Mouse (Mus musculus) ovary, postnatal 10 days (tissue): Measurements from ENCODE around the gene Mgarp.
"Not testable (repeated sequence)": the region's sequence is repeated elsewhere in the genome, so short reads cannot be mapped to it uniquely, and the experiment has no call there.

ENCODE experiments used
- DNase-seq: peaks from one replicate; pipeline ENCODE4 v3.0.0; 2022; ENCODE audit warnings: low spot score

Mgarp gene

DNA sequence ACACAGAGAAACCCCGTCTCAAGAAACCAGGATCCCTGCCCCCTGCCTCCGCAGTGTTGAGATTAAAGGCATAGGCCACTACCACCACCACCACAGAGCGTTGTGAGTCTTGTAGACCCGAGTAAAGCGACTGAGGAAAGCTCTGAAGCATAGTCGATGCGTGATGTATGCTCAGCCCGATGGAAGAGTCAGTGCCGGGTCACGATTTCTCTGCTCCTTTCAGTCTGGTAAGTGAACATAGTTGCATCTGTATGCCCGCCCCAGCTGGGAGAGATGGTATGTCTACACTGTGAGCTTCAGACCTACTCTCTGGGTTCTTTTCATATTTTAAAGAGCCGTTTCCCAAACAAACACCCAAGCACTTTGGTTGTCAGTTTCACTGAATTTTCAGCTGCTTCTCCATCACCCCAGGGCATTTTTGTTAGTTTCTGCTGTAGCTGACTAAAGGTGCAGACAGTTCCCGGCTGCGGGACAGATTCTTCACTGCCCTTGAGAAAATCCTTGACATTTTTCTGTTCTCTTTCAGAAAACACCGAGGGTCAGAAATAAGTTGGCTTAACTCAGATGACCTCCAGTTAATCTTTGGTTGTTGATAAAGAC lies 1.3 kb upstream of the Mgarp start:
- DNase-seq: no peak

GRCm38 (mm10) chr3:51395461-51396145 lies 935 bp downstream of the Mgarp start:
- no peak for DNase-seq

- DNase-seq: no peak
These were observed 1.7 kb downstream of the Mgarp start for GRCm38 (mm10) chr3:51394881-51395280.

GRCm38 (mm10) chr3:51393651-51394050 lies 2.9 kb downstream of the Mgarp start:
- no peak for DNase-seq

DNA sequence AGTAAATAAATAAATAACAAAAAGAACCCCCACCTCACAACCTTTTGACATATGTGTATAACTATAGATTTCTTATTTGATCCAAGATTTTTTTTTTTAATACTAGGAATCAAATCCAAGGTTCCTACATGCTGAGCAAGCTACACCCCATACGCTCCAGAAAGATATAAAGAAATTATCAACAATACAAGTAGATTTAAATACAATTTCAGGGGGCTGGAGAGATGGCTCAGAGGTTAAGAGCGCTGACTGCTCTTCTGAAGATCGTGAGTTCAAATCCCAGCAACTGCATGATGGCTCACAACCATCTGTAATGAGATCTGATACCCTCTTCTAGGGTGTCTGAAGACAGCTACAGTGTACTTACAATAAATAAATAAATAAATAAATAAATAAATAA lies 3.5 kb downstream of the Mgarp start:
- DNase-seq: not testable (repeated sequence)

GRCm38 (mm10) chr3:51391591-51391990 lies 4.9 kb downstream of the Mgarp start:
- DNase-seq: no peak

DNA sequence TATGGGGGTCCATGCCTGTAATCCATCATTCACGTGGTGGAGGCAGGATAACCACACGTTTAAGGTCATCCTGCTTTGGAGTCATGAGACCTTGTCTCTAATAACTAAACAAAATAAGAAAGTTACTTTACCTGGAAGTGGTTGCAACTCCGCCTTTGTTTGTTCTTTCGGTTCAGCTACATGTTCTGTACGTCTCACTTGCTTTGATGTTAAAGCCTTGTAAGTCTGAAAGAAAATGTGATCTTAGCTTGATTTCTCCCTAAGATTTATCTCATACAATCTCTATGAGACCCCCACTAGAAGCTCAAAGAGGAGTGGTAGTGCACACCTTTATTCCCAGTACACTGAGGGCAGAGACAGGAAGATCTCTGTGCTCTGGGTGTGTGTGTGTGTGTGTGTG lies 5.4 kb downstream of the Mgarp start:
- DNase-seq: no peak

DNA sequence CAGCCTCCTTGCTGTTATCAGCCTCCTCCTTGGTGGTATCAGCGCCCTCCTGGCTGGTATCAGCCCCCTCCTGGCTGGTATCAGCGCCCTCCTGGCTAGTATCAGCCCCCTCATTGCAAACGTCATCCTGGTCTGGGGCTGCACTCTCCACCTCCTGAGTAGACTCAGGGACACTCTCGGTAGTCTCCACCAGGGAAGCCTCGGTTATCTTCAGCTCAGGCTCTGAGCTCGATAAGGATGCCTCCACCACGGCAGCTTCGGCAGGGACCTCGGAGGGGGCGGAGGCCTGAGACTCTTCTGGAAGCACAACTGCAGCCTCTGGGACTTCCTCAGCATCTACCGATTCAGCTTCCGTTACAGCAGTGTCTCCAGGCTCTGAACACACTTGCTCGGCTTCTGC lies 7.6 kb downstream of the Mgarp start:
- no peak for DNase-seq

- no peak for DNase-seq
These were observed 8.6 kb downstream of the Mgarp start for GRCm38 (mm10) chr3:51387868-51388381.

DNA sequence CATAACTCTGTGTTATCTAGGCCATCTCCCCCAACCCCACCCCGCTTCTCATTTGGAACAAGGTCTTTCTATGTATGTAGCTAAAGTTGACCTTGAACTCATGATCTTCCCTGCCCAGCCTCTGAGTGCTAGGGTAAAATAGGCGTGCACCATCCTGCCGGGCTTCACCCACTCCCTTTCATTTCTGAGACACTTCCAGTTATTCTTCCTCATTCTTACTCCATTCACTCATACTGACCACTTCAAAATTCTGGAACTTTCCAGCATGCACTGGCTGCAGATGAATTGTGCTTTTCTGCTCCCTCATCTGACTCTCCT lies 9.4 kb downstream of the Mgarp start:
- no peak for DNase-seq

GRCm38 (mm10) chr3:51386441-51387133 lies 10.0 kb downstream of the Mgarp start:
- no peak for DNase-seq

GRCm38 (mm10) chr3:51383409-51383808 lies 13.1 kb downstream of the Mgarp start:
- no peak for DNase-seq

- DNase-seq: no peak
These were observed 15.9 kb downstream of the Mgarp start for GRCm38 (mm10) chr3:51380660-51381014.

DNA sequence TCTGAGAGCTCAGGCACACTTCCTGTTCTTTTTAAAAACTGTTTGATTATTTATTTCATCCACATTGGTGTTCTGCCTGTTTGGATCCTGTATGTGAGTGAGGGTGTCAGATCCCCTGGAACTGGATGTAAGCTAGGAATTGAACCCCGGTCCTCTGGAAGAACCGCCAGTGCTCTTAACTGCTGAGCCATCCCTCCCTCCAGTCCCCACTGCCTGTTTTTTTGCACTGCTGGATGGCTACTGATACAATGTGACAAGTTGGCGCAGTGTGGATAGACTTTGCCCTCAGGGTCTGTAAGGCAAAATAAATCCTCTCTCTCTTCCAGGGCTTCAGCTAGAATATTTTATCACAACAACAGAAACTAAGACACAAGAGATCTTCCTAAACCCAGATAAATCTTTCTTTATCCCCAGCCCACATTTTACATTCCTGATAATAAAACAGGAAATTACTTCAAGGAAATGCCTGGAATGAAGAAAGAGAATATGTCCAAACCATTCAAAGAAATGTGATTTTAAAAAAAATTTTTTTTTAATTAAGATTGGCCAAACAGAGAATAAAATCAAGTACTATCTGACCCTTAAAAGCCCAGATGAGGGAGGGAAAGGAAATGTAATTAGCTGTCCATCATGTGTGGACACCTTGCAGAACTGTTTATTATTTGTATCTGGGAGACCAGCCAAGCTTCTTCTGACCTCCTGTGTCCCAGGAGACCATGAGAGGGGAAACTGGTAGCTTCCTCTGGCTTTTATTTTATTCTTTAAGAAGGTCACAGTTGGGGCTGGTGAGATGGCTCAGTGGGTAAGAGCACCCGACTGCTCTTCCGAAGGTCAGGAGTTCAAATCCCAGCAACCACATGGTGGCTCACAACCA lies 16.5 kb downstream of the Mgarp start:
- no peak for DNase-seq

GRCm38 (mm10) chr3:51378665-51378946 lies 17.9 kb downstream of the Mgarp start:
- DNase-seq: no peak

- DNase-seq: no peak
These were observed 18.5 kb downstream of the Mgarp start for GRCm38 (mm10) chr3:51377878-51378664.

DNA sequence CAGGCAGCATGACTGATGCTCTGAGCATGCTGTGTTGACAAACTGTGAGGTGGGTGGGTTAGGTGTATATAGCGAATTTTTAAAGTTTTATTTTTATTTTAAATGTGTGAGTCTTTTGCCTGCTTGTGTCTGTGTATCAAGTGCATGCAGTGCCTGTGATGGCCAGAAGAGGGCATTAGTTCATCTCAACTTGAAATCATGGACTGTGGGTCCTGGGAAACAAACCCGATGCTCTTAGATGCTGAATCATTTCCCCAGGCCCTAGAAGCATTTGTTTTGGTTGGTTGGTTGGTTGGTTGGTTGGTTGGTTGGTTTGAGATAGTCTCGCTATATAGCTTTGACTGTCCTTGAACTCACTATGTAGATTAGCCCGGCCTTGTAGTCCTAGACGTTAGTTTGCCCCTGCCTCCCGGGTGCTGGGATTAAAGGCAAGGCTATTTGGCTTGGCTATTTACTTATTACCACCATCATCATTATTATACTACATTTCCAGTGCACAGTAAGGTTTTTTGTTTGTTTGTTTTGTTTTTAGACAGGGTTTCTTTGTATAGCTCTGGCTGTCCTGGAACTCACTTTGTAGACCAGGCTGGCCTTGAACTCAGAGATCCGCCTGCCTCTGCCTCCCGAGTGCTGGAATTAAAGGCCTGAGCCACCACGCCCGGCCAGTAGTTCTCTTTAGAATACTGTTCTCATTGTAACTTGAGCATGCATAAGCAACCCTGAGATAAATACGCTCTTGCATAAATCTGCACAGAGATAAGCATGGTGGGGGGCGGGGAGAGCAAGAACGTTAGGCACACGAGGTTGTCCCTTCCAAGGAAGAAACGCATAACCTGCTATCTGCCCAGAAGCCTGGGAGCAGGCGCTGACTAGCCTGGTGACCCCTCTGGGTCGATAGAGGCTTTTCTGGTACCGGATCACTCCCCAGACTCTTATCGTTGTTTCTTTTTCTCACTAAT lies 21.0 kb downstream of the Mgarp start:
- DNase-seq: no peak

- no peak for DNase-seq
These were observed 23.0 kb downstream of the Mgarp start for GRCm38 (mm10) chr3:51373544-51373943.

DNA sequence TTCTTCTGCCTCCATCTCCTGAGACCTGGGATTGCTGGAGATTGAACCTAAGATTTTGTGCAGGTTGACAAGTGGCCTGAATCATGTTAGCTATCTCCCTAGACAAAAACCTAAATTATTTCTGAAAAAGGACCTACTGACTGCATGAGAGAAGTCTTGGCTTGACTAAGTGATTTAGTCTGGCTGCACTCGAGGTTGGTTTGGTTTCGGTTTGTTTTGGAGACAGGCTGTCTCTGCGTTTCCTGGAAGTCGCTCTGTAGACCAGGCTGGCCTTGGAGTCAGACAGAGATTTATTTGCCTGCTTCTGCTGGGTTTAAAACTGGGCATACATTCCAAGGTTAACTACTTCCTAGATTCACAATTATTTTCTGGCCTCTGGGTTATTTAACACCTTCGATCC lies 23.7 kb downstream of the Mgarp start:
- no peak for DNase-seq

DNA sequence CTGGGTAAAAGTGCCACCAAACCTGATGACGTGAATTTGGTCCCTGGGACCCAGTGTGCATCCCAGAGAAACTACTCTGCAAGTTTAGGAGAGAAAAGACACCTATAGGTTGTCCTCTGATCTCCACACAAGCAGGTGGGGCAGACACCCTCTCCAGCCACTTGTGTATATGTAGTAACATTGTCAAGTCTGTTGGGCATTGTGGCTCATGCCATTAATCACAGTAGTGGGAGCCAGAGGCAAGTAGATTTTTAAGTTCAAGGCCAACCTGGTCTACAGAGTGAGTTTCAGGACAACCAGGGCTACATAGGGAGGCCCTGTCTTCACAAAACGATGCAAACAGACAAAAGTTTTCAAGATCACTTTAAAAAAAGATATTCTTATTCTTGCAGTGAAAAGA lies 24.7 kb downstream of the Mgarp start:
- no peak for DNase-seq

DNA sequence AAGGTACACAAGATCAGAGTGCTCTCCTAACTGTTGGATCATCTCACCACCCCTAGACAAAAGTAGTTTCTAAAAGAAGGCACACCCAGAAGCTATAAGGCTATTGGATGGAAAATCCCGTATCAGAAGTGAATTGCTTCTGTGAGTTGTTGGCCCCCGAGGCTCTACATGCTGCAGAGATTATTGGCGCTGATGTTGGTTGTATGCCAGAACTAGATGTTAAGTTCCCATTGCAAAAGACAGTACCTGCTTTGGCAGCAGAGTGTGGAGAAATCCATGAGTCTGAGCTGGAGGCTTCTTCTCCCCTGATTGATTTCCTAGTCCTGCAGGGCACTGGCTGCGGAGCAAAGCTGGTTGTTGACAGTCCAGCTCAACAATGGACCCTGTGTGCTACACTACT lies 28.5 kb downstream of the Mgarp start:
- DNase-seq: no peak
